Comparison of ENCODE assay signal across 18 mouse cellular contexts in the genomic region with DNA sequence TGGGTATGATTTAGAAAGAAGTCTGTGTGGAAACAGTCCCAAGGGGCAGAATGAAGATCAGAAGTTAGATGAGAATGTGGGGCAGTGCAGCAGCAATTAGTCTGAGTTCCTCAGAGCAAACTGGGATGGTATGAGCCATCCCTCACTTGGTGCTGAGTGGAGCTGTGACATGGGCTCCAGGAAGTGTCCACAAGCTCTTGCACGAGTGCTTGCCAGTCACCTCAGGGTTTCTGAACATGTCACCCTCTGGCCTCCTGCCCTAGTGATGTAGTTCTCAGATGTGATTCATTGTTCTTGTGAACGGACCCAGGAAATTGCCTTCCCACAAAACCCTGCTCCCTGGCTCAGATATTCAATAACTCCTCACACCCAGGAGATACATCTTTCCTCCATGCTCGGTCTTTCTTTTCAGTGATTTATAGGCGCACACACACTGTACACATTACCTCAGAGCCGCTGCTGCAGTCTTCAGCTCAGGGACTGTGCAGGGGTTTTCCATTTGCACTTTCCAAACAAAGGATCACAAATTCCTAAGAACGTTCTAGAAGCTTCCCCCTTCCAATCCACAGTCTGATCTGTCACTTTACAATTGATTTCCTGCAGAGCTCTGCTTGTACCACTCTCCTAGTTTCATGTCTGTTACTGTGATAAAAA.
A peak's percentile ranks its signal among the peaks of the same experiment; 100 is the strongest.
DNase-seq lines count a peak whose midpoint lies in the region; ATAC-seq lines count a peak whose summit lies in the region.
"Had no signal": no experiment of that assay in that cellular context is flagged by ENCODE, and none has a peak within 500 bp of the region (broad histone marks: within the 10 kb centered on the region; RNA-seq: fewer than 3 reads in every experiment).

No protein-coding gene starts in this region.

- H3K4me3 ChIP-seq in kidney, embryonic 15.5 days (replicated peaks): no peak overlapping the region
- H3K4me3 ChIP-seq: embryonic facial prominence, embryonic 13.5 days; left cerebral cortex, adult 2 months; liver, embryonic 13.5 days had no signal

- H3K27ac ChIP-seq in kidney, embryonic 15.5 days: peak overlapping the region; percentile 54
- H3K27ac ChIP-seq: embryonic facial prominence, embryonic 13.5 days; left cerebral cortex, adult 2 months; liver, embryonic 13.5 days had no signal

- H3K4me2 ChIP-seq in kidney, embryonic 15.5 days: no peak overlapping the region
- H3K4me2 ChIP-seq: embryonic facial prominence, embryonic 13.5 days; liver, embryonic 13.5 days had no signal

- DNase-seq in cerebellum, postnatal 10 days: peak; percentile 33 to 38
- DNase-seq in cerebellum, adult 11 months: no peak
- no peak for DNase-seq in kidney, postnatal 10 days
- peak; percentile 48 for DNase-seq in 3T3-L1 (ENCODE audit: low read depth, low spot score)
- DNase-seq in brain, adult 2 months (ENCODE audit: low read depth, low spot score): peak; percentile 8
- DNase-seq in heart, adult 8-10 months (ENCODE audit: low spot score): no peak
- no peak for DNase-seq in heart, adult 18-20 months
- DNase-seq: cerebellum, adult 2 months; heart, postnatal 14 days; kidney, postnatal 14 days; liver, embryonic 13.5 days; lung, postnatal 36 days; thymus, postnatal 14 days had no signal

- H3K36me3 ChIP-seq in kidney, embryonic 15.5 days: no peaks in the 10 kb centered on the region
- H3K36me3 ChIP-seq: embryonic facial prominence, embryonic 13.5 days; G1E; liver, embryonic 13.5 days had no signal

- 0 out of 2 replicates have a peak, but pooled peaks cover 12% of the 10 kb centered on the region for H3K4me1 ChIP-seq in kidney, embryonic 15.5 days
- H3K4me1 ChIP-seq: embryonic facial prominence, embryonic 13.5 days; liver, embryonic 13.5 days had no signal

- H3K27me3 ChIP-seq in kidney, embryonic 15.5 days: no peaks in the 10 kb centered on the region
- H3K27me3 ChIP-seq: embryonic facial prominence, embryonic 13.5 days; liver, embryonic 13.5 days had no signal

- H3K9ac ChIP-seq in kidney, embryonic 15.5 days: no peak overlapping the region
- H3K9ac ChIP-seq: embryonic facial prominence, embryonic 13.5 days; liver, embryonic 13.5 days had no signal

- WGBS in kidney, embryonic 15.5 days: 33% methylated on average over 6 of the region's 6 CpGs

- no peaks in the 10 kb centered on the region for H3K9me3 ChIP-seq in kidney, embryonic 15.5 days (replicated peaks)
- H3K9me3 ChIP-seq: embryonic facial prominence, embryonic 13.5 days; G1E; liver, embryonic 13.5 days had no signal

- ATAC-seq in kidney, embryonic 15.5 days (replicated peaks; ENCODE audit: low FRiP score): no peak
- ATAC-seq: forebrain, embryonic 14.5 days had no signal

Comparison
In these comparisons a context has a peak if more than half of its experiments do, and no peak if none do; other contexts are left out.
1. DNase-seq: peak in cerebellum, postnatal 10 days (2 of 2), 3T3-L1 (single experiment) and brain, adult 2 months (single experiment); none in cerebellum, adult 11 months (single experiment), kidney, postnatal 10 days (single experiment), heart, adult 8-10 months (single experiment) and heart, adult 18-20 months (0 of 2).